Mouse (Mus musculus): ENCODE measurements around the gene Rps6ka1.

GRCm38 (mm10) chr4:133842992-133843737 lies 44.4 kb downstream of the Rps6ka1 start:
- TF ChIP-seq CTCF (IDR thresholded peaks at IDR 0.05; ENCODE audit: low read depth): no peak
- TF ChIP-seq EP300 (IDR thresholded peaks at IDR 0.05; ENCODE audit: low read depth): no peak

All from heart, postnatal 0 days (tissue).